Mouse (Mus musculus) left cerebral cortex, postnatal 14 days (tissue): ENCODE measurements at regions not wholly inside any gene's neighbourhood (a gene's known extent, or its start where the extent isn't known, plus 50 kb on each side); places are given as distances from the start of the nearest gene placed in this dataset.

Experiments used
- DNase-seq, 2 experiments: peaks; one replicate each; pipeline ENCODE4 v3.0.0; 2021 to 2022; ENCODE audit warnings: low spot score in 2 of 2, mixed read lengths in 1 of 2
- intact Hi-C: fragments of 180-260 bp; cut with DNase I; formaldehyde crosslinking; loops from one replicate; pipeline ENCODE4 v1.15.1; 2025

DNA sequence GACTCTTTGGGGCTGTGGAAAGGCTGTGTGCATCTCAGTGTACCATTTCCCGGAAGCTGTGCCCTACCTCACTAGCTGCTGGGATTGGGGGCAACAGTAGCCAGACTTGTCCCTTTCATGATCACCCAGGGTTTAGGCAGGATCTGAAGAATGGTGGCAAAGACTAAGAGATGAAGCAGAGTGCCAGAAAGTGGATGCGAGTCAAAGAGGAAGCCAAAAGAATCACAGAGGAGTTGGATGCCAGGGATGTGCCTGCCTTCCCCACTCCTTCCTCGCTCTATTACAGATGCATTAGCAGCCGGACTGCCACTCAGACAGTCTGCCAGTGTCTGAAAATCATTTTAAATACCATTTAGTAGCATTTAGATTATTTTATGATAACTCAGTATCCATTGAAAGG lies 271.5 kb upstream of the Slc24a2 start:
- intact Hi-C loops, result no loop called here
- DNase-seq, result no peak

GRCm38 (mm10) chr4:87500441-87500840 lies 270.2 kb upstream of the Slc24a2 start:
- no peak for DNase-seq
- intact Hi-C loops, result no loop called here

GRCm38 (mm10) chr4:87487798-87488197 lies 257.5 kb upstream of the Slc24a2 start:
- DNase-seq, result no peak

DNA sequence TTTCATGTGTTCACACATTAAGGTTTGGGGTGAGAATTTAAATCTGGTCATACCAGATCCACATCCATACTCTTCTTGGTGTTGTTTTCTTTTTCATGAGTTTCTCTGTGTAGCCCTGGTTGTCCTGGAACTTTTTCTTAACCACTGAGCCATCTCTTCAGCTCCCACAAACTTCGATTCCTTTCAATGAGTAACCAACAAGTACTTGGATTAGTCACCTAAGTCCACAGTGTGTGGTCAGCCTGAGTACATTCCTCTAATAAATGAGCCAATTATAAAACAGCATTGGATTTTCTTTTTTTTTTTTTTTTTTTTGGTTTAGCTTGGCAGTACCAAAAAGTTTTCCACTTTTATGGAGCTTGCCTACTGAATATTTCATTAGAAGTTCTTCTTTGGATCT lies 245.3 kb upstream of the Slc24a2 start:
- intact Hi-C loops, result loop anchor here (10.0 kb wide), 1 partner anchor 259 kb away; no protein-coding TSS in a partner anchor

More at GRCm38 (mm10) chr4:87487798-87488197, 257.5 kb upstream of the Slc24a2 start:
- intact Hi-C loops, result no loop called here

GRCm38 (mm10) chr4:87473331-87474039 lies 243.2 kb upstream of the Slc24a2 start:
- intact Hi-C loops, result loop anchor here (10.0 kb wide), 1 partner anchor 261 kb away; no protein-coding TSS in a partner anchor
- DNase-seq, result peak in 1 of 2 experiments; percentile 19

More for the DNA sequence above, 245.3 kb upstream of the Slc24a2 start:
- DNase-seq, result no peak

- intact Hi-C loops, result loop anchor here (10.0 kb wide), 1 partner anchor 262 kb away; no protein-coding TSS in a partner anchor
- DNase-seq, result peak in 1 of 2 experiments; percentile 9
Measured at GRCm38 (mm10) chr4:87472787-87473186, 242.5 kb upstream of the Slc24a2 start.

- intact Hi-C loops, result loop anchor here (10.0 kb wide), 1 partner anchor 263 kb away; no protein-coding TSS in a partner anchor
- no peak for DNase-seq
Measured at GRCm38 (mm10) chr4:87471385-87471784, 241.1 kb upstream of the Slc24a2 start.

- intact Hi-C loops, result no loop called here
- no peak for DNase-seq
Measured at GRCm38 (mm10) chr4:87467600-87467999, 237.3 kb upstream of the Slc24a2 start.

- intact Hi-C loops, result no loop called here
Measured at GRCm38 (mm10) chr4:87467018-87467417, 236.7 kb upstream of the Slc24a2 start.

GRCm38 (mm10) chr4:87461181-87461912 lies 231.1 kb upstream of the Slc24a2 start:
- peak; percentile 11 to 15 for DNase-seq
- intact Hi-C loops, result no loop called here

More at GRCm38 (mm10) chr4:87467018-87467417, 236.7 kb upstream of the Slc24a2 start:
- no peak for DNase-seq

DNA sequence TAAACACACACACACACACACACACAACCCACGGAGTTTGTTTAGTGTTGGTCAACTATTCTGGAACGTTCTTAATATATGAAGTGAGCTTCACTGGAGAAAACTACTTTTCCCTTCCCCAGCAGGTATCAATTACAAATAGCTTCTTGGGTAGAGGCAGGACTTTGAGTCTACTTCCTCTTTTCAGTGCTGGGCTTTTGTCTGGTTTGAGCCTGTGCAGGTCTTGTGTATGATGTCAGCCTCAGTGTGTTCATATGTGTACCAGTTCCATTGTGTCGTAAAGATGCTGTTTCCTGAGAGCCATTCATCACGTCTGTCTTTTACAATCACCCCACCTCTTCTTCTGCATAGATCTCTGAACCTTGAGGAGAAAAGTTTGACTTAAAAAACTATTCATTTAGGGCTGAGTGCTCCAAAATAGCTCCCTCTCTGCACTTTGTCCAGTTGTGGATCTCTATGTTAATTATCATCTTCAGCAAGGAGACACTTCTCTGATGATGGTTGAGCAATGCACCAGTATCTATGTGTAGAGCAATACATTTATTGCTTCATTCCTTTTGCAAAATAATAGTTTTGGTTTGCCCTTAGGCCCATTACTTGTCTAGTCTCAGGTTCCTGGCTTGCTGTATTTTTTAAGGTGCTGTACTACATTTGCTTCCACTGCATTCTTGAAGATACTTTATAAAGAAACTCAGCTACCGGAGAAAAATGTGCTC lies 225.7 kb upstream of the Slc24a2 start:
- DNase-seq, result no peak
- intact Hi-C loops, result no loop called here

GRCm38 (mm10) chr4:87452122-87452521 lies 221.8 kb upstream of the Slc24a2 start:
- DNase-seq, result no peak
- intact Hi-C loops, result no loop called here

GRCm38 (mm10) chr4:87451251-87451650 lies 221.0 kb upstream of the Slc24a2 start:
- intact Hi-C loops, result no loop called here
- no peak for DNase-seq

GRCm38 (mm10) chr4:87448338-87448737 lies 218.1 kb upstream of the Slc24a2 start:
- intact Hi-C loops, result no loop called here
- DNase-seq, result no peak

DNA sequence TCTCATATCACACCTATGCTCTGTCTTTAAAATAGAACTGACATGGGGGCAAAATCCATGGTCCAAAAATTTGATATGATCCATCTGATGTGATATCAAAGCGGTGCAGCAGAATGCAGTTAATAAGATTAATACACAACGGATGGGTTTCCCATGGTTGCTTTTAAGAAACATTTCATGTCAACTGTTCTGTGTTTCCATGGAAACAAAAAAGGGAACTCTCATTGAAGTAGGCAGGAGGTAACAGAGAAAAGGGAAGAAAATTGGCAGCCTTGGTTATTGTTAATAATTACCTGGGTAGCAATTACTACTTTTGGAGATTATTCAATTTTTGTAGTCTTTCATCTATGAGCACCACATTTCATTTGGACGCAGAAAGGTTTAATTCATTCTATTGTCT lies 216.6 kb upstream of the Slc24a2 start:
- intact Hi-C loops, result no loop called here
- DNase-seq, result no peak

GRCm38 (mm10) chr4:87434136-87434535 lies 203.9 kb upstream of the Slc24a2 start:
- intact Hi-C loops, result no loop called here
- DNase-seq, result no peak

DNA sequence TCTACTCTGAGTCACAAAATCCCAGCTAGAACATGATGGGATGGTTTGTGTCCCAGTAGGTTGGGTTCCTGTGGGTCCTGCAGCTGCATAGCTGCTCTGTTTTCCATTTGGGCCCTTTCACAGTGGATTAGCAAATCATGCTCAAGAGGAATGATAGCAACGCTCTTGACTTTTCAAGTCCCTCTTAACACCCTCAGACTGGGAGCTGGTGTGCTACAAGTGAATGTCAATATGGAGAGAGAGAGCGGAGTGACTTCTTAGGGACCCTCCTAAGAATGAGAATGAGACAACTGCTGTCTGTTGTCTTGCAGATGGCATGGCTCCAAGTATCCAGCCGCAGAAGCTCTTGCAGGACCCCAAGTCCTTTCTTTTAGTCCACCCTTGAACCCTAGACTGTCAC lies 198.1 kb upstream of the Slc24a2 start:
- DNase-seq, result no peak
- intact Hi-C loops, result no loop called here

GRCm38 (mm10) chr4:87424066-87424465 lies 193.8 kb upstream of the Slc24a2 start:
- intact Hi-C loops, result no loop called here
- no peak for DNase-seq

GRCm38 (mm10) chr4:87422588-87422987 lies 192.3 kb upstream of the Slc24a2 start:
- DNase-seq, result no peak
- intact Hi-C loops, result no loop called here

GRCm38 (mm10) chr4:87403354-87403753 lies 173.1 kb upstream of the Slc24a2 start:
- DNase-seq, result peak in 1 of 2 experiments; percentile 8
- intact Hi-C loops, result no loop called here
